ENCODE assay signal across 11 mouse cellular contexts in the genomic region with DNA sequence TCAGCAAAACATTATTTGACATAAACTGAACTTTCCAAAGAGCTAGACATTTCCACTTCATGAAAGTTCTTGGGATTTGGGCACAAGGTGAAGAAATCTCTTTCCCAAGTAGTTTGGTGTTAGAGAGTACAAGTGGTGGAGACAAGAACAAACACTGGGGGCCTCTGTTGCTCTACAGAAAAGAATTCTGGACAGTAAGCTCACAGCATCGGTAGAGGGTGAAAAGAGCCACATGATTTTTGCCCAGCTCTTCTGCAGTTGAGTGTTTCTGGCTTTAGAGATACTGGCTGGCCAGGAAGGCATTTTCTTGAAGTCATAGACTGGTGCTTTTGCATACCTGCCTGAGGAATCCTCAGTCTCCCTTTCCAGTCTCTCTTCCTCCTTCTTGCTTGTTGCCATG.
A peak's percentile ranks its signal among the peaks of the same experiment; 100 is the strongest.
DNase-seq lines count a peak whose midpoint lies in the region; ATAC-seq and TF ChIP-seq lines count a peak whose summit lies in the region.
"Had no signal": no experiment of that assay in that cellular context is flagged by ENCODE, and none has a peak within 500 bp of the region (broad histone marks: within the 10 kb centered on the region; RNA-seq: fewer than 3 reads in every experiment).

No protein-coding gene starts in this region.

- no peak overlapping the region for H3K9ac ChIP-seq in heart, adult 2 months (ENCODE audit: low read depth, low read length)
- no peak overlapping the region for H3K9ac ChIP-seq in limb, embryonic 14.5 days (ENCODE audit: low read depth, low read length, severe bottlenecking)
- H3K9ac ChIP-seq: liver, embryonic 15.5 days had no signal

- intact Hi-C loops in heart, adult 2 months (cut with DNase I), result loop anchor here (5.0 kb wide), 1 partner anchor 584 kb away; no protein-coding TSS in a partner anchor
- intact Hi-C loops in left cerebral cortex, postnatal 4 days (cut with DNase I), result loop anchor here (5.0 to 10.0 kb wide), 5 partner anchors 302 to 1014 kb away; a partner anchor contains a TSS

- no peak for DNase-seq in heart, adult 2 months
- no peak for DNase-seq in heart, adult 18-20 months
- peak; percentile 47 for DNase-seq in limb, embryonic 14.5 days (ENCODE audit: low spot score)
- DNase-seq in limb, embryonic 10.5 days (ENCODE audit: low spot score), result no peak
- peak; percentile 21 to 22 for DNase-seq in cerebellum, adult 18-20 months
- DNase-seq in left cerebral cortex, postnatal 4 days, result peak; percentile 18
- no peak for DNase-seq in urinary bladder, postnatal 10 days (ENCODE audit: low spot score)
- no peak for DNase-seq in urinary bladder, adult 2 months (ENCODE audit: low spot score)
- DNase-seq: kidney, adult 9 months had no signal

- H3K4me2 ChIP-seq in limb, embryonic 14.5 days (replicated peaks; ENCODE audit: low read depth, low read length, severe bottlenecking), result no peak overlapping the region
- H3K4me2 ChIP-seq: liver, embryonic 15.5 days had no signal

- H3K79me2 ChIP-seq in heart, adult 2 months (replicated peaks; ENCODE audit: control insufficient read depth, insufficient read depth, low read length), result no peaks in the 10 kb centered on the region

- 3% methylated on average over 1 of the region's 1 CpGs for WGBS in heart, adult 2 months
- 13% methylated on average over 1 of the region's 1 CpGs for WGBS in limb, embryonic 14.5 days
- 43% methylated on average over 1 of the region's 1 CpGs for WGBS in limb, embryonic 10.5 days

- no peaks in the 10 kb centered on the region for H3K4me1 ChIP-seq in heart, adult 2 months (ENCODE audit: control insufficient read depth, insufficient read depth, low read length)
- no peaks in the 10 kb centered on the region for H3K4me1 ChIP-seq in limb, embryonic 14.5 days (ENCODE audit: control insufficient read depth, insufficient read depth, low read length)
- H3K4me1 ChIP-seq in limb, embryonic 10.5 days, result no peaks in the 10 kb centered on the region
- H3K4me1 ChIP-seq: liver, embryonic 15.5 days had no signal

- H3K9me3 ChIP-seq in limb, embryonic 14.5 days (ENCODE audit: control insufficient read depth, low read length), result no peaks in the 10 kb centered on the region
- no peaks in the 10 kb centered on the region for H3K9me3 ChIP-seq in limb, embryonic 10.5 days (replicated peaks)
- H3K9me3 ChIP-seq: G1E; liver, embryonic 15.5 days had no signal

- no peak for TF ChIP-seq POLR2A in heart, adult 2 months (IDR thresholded peaks at IDR 0.05; ENCODE audit: insufficient read depth, low read depth, low read length)
- TF ChIP-seq POLR2A in limb, embryonic 14.5 days (IDR thresholded peaks at IDR 0.05; ENCODE audit: borderline replicate concordance, extremely low read depth, insufficient read depth, insufficient read length), result no peak

- H3K27me3 ChIP-seq in heart, adult 2 months (ENCODE audit: control insufficient read depth, insufficient read depth, low read length), result no peaks in the 10 kb centered on the region
- H3K27me3 ChIP-seq in limb, embryonic 14.5 days (ENCODE audit: control insufficient read depth, insufficient read depth, low read length), result no peaks in the 10 kb centered on the region
- H3K27me3 ChIP-seq in limb, embryonic 10.5 days (ENCODE audit: low read depth, poor library complexity, severe bottlenecking), result no peaks in the 10 kb centered on the region
- H3K27me3 ChIP-seq: liver, embryonic 15.5 days had no signal

- no peak overlapping the region for H3K4me3 ChIP-seq in heart, adult 2 months
- no peak overlapping the region for H3K4me3 ChIP-seq in limb, embryonic 14.5 days (replicated peaks; ENCODE audit: low read length)
- H3K4me3 ChIP-seq in limb, embryonic 10.5 days, result no peak overlapping the region
- H3K4me3 ChIP-seq: liver, embryonic 15.5 days had no signal

- TF ChIP-seq CTCF in heart, adult 2 months (IDR thresholded peaks at IDR 0.05), result peak; percentile 49

- no peaks in the 10 kb centered on the region for H3K36me3 ChIP-seq in heart, adult 2 months (ENCODE audit: control insufficient read depth, insufficient read depth, low read length)
- no peaks in the 10 kb centered on the region for H3K36me3 ChIP-seq in limb, embryonic 14.5 days (ENCODE audit: control insufficient read depth, insufficient read depth, low read length)
- H3K36me3 ChIP-seq in limb, embryonic 10.5 days, result no peaks in the 10 kb centered on the region
- H3K36me3 ChIP-seq: G1E; liver, embryonic 15.5 days had no signal

- no peak overlapping the region for H3K27ac ChIP-seq in heart, adult 2 months
- H3K27ac ChIP-seq in limb, embryonic 14.5 days (replicated peaks; ENCODE audit: low read depth, low read length), result no peak overlapping the region
- no peak overlapping the region for H3K27ac ChIP-seq in limb, embryonic 10.5 days
- H3K27ac ChIP-seq: liver, embryonic 15.5 days had no signal

- ATAC-seq in limb, embryonic 14.5 days (ENCODE audit: low FRiP score, low read depth), result no peak

- TF ChIP-seq EP300 in heart, adult 2 months (IDR thresholded peaks at IDR 0.05; ENCODE audit: insufficient read depth, low read depth, low read length), result no peak

Comparison
In these comparisons a context has a peak if more than half of its experiments do, and no peak if none do; other contexts are left out.
1. DNase-seq: peak in limb, embryonic 14.5 days (single experiment), cerebellum, adult 18-20 months (2 of 2) and left cerebral cortex, postnatal 4 days (single experiment); none in heart, adult 2 months (0 of 2), heart, adult 18-20 months (0 of 2), limb, embryonic 10.5 days (single experiment), urinary bladder, postnatal 10 days (single experiment) and urinary bladder, adult 2 months (single experiment).